Mouse (Mus musculus) midbrain, embryonic 16.5 days (tissue): ENCODE results near the gene Bckdk. TPM values are rescaled to one million over a fixed set of nuclear protein-coding genes. Genes with fewer than 3 reads are reported as not detected.

Source experiments
- ATAC-seq: fragments of 200-750 bp; cut with Nextera tagmentation; 2 replicates; pipeline ENCODE4 v1.8.0; 2017; ENCODE audit warnings: moderate TSS enrichment
- H3K27ac ChIP-seq: fragments of 300-500 bp; sonication (generic); 2 replicates; pipeline ENCODE4 v1.5.1; 2014; ENCODE audit warnings: mild to moderate bottlenecking, low read length, mixed read lengths
- H3K27me3 ChIP-seq: fragments of 300-500 bp; sonication (generic); 2 replicates; pipeline ENCODE4 v1.6.1; 2014; ENCODE audit warnings: low read depth, low read length, mixed read lengths; ENCODE audit not compliant: control insufficient read depth, insufficient read depth
- H3K36me3 ChIP-seq: fragments of 300-500 bp; sonication (generic); 2 replicates; pipeline ENCODE4 v1.6.1; 2014; ENCODE audit warnings: mild to moderate bottlenecking, low read length, moderate library complexity, mixed read lengths; ENCODE audit not compliant: control insufficient read depth, insufficient read depth
- H3K4me1 ChIP-seq: fragments of 300-500 bp; sonication (generic); 2 replicates; pipeline ENCODE4 v1.6.1; 2014; ENCODE audit warnings: mild to moderate bottlenecking, low read length, mixed read lengths; ENCODE audit not compliant: control insufficient read depth, insufficient read depth
- H3K4me2 ChIP-seq: fragments of 300-500 bp; sonication (generic); 2 replicates; pipeline ENCODE4 v1.6.1; 2014; ENCODE audit warnings: mild to moderate bottlenecking, low read length, mixed read lengths
- H3K4me3 ChIP-seq: fragments of 300-500 bp; sonication (generic); 2 replicates; pipeline ENCODE4 v1.5.1; 2014; ENCODE audit warnings: low read depth, mild to moderate bottlenecking, low read length, moderate library complexity, mixed read lengths
- H3K9ac ChIP-seq: fragments of 300-500 bp; sonication (generic); 2 replicates; pipeline ENCODE4 v1.6.1; 2014; ENCODE audit warnings: low read depth, low read length, mixed read lengths
- H3K9me3 ChIP-seq: fragments of 300-500 bp; sonication (generic); replicated peaks from 2 replicates; pipeline ENCODE4 v1.6.1; 2014; ENCODE audit warnings: mild to moderate bottlenecking, low read length, mixed read lengths; ENCODE audit not compliant: control insufficient read depth, poor library complexity, severe bottlenecking
- WGBS: fragments of 180-500 bp; shearing (Covaris S2); extraction: QIAGEN DNeasy Blood & Tissue Kit; methylation state at CpG from one replicate; pipeline ENCODE4 v1.1.7; 2014; 5-methylcytosine and 5-hydroxymethylcytosine counted together
- polyA plus RNA-seq: library from polyadenylated mRNA; unstranded; fragments of >200 nt; fragmentation: Nextera tagmentation; extraction: Ambion mirVana; gene quantifications from 2 replicates; pipeline ENCODE4 v1.2.1, GENCODE M21; 2015

Gene Bckdk
- polyA plus RNA-seq, 1 experiment from 2014 or later, result 67.1 TPM

- Histone ChIP-seq H3K27ac (no peak overlapping the region), H3K4me2 (no peak overlapping the region), H3K27me3 (no peaks in the 10 kb centered on the region; the same call in 1 of the 2 replicates), H3K36me3 (no peaks in the 10 kb centered on the region), H3K4me3 (no peak overlapping the region), H3K9ac (no peak overlapping the region), H3K4me1 (no peaks in the 10 kb centered on the region), H3K9me3 (no peaks in the 10 kb centered on the region)
- 52% methylated on average over 13 of the region's 13 CpGs for WGBS
- no peak for ATAC-seq
Measured at GRCm38 (mm10) chr7:127952864-127953581, 49.1 kb downstream of the Bckdk start.

- Histone ChIP-seq H3K27ac (no peak overlapping the region), H3K4me2 (no peak overlapping the region), H3K9ac (no peak overlapping the region), H3K36me3 (no peaks in the 10 kb centered on the region), H3K4me1 (no peaks in the 10 kb centered on the region), H3K9me3 (no peaks in the 10 kb centered on the region), H3K27me3 (no peaks in the 10 kb centered on the region; the same call in 1 of the 2 replicates), H3K4me3 (no peak overlapping the region)
- no peak for ATAC-seq
- 73% methylated on average over 5 of the region's 5 CpGs for WGBS
Measured at GRCm38 (mm10) chr7:127959364-127959763, 55.5 kb downstream of the Bckdk start.

Other genes starting within 250 kb of the Bckdk start
- 41.7 and 43.2 TPM in 2 replicates for gene Bcl7c, start 195.1 kb upstream of the Bckdk start, polyA plus RNA-seq
- gene Ctf1, start 191.3 kb upstream of the Bckdk start, polyA plus RNA-seq, result 3.2 and 3.3 TPM in 2 replicates
- gene Ctf2, start 171.9 kb upstream of the Bckdk start, polyA plus RNA-seq, result 0.10 TPM in 1 of 2 replicates, not detected in the other
- 7.4 and 8.0 TPM in 2 replicates for gene Fbxl19, start 159.5 kb upstream of the Bckdk start, polyA plus RNA-seq
- 8.8 TPM in 2 replicates for gene Orai3, start 134.3 kb upstream of the Bckdk start, polyA plus RNA-seq
- 12.8 and 18.0 TPM in 2 replicates for gene Setd1a, start 127.4 kb upstream of the Bckdk start, polyA plus RNA-seq
- gene Gm49388, start 118.5 kb upstream of the Bckdk start, polyA plus RNA-seq, result not detected in 2 replicates
- 8.4 and 10.3 TPM in 2 replicates for gene Hsd3b7, start 103.5 kb upstream of the Bckdk start, polyA plus RNA-seq
- gene Stx4a, start 79.8 kb upstream of the Bckdk start, polyA plus RNA-seq, result 18.3 and 19.7 TPM in 2 replicates
- 66.5 and 82.2 TPM in 2 replicates for gene Stx1b, start 79.5 kb upstream of the Bckdk start, polyA plus RNA-seq
- gene Zfp646, start 27.9 kb upstream of the Bckdk start, polyA plus RNA-seq, result 8.3 and 10.6 TPM in 2 replicates
- gene Zfp668, start 27.3 kb upstream of the Bckdk start, polyA plus RNA-seq, result 37.8 and 38.8 TPM in 2 replicates
- 1.1 and 1.2 TPM in 2 replicates for gene Prss53, start 13.1 kb upstream of the Bckdk start, polyA plus RNA-seq
- not detected in 2 replicates for gene Gm21974, start 8.6 kb upstream of the Bckdk start, polyA plus RNA-seq
- 55.1 and 59.5 TPM in 2 replicates for gene Vkorc1, start 8.5 kb upstream of the Bckdk start, polyA plus RNA-seq
- gene Kat8, start 8.4 kb downstream of the Bckdk start, polyA plus RNA-seq, result 46.9 and 48.3 TPM in 2 replicates
- gene Prss8, start 26.0 kb downstream of the Bckdk start, polyA plus RNA-seq, result 0.20 and 0.27 TPM in 2 replicates
- gene Prss36, start 42.6 kb downstream of the Bckdk start, polyA plus RNA-seq, result 12.2 and 13.4 TPM in 2 replicates
- gene Fus, start 63.4 kb downstream of the Bckdk start, polyA plus RNA-seq, result 283 and 325 TPM in 2 replicates
- 2.3 and 6.9 TPM in 2 replicates for gene Pycard, start 89.8 kb downstream of the Bckdk start, polyA plus RNA-seq
- gene Trim72, start 99.9 kb downstream of the Bckdk start, polyA plus RNA-seq, result not detected in 2 replicates
- gene Itgam, start 158.6 kb downstream of the Bckdk start, polyA plus RNA-seq, result 0.83 and 0.90 TPM in 2 replicates
- gene Gm49368, start 158.6 kb downstream of the Bckdk start, polyA plus RNA-seq, result not detected in 2 replicates
- gene Itgax, start 225.5 kb downstream of the Bckdk start, polyA plus RNA-seq, result 0.09 and 0.21 TPM in 2 replicates